Mouse (Mus musculus): ENCODE measurements around the gene Fzd5. TPM values are rescaled to one million over a fixed set of nuclear protein-coding genes. Genes with fewer than 3 reads are reported as not detected.
A peak's percentile ranks its signal among the peaks of the same experiment; 100 is the strongest.

Gene Fzd5
- polyA plus RNA-seq, 1 experiment from 2014 or later: 1.9 TPM

- ATAC-seq (ENCODE audit: low read depth): no peak
- peaks cover 12% of the 10 kb centered on the region for H3K27me3 ChIP-seq (ENCODE audit: control insufficient read depth, insufficient read depth, low read depth, low read length)
- H3K9me3 ChIP-seq (replicated peaks; ENCODE audit: control insufficient read depth, low read length): no peaks in the 10 kb centered on the region
- H3K4me2 ChIP-seq (ENCODE audit: low read depth, low read length): peak overlapping the region; percentile 90
- peak overlapping the region; percentile 66 for H3K27ac ChIP-seq (ENCODE audit: low read length)
- H3K4me1 ChIP-seq (ENCODE audit: control insufficient read depth, low read depth, low read length): peaks cover 56% of the 10 kb centered on the region
- H3K4me3 ChIP-seq (ENCODE audit: low read depth, low read length): peak overlapping the region; percentile 71
- peaks cover 12% of the 10 kb centered on the region for H3K36me3 ChIP-seq (ENCODE audit: control insufficient read depth, insufficient read depth)
- peak overlapping the region; percentile 72 for H3K9ac ChIP-seq (ENCODE audit: low read depth, low read length)
- under 1% methylated on average over 56 of the region's 56 CpGs for WGBS (ENCODE audit: insufficient replicate concordance)
Measured at GRCm38 (mm10) chr1:64736681-64737501, 660 bp downstream of the Fzd5 start.

GRCm38 (mm10) chr1:64735781-64736680 lies 1.5 kb downstream of the Fzd5 start:
- Histone ChIP-seq H3K36me3 (ENCODE audit: control insufficient read depth, insufficient read depth) (peaks cover 18% of the 10 kb centered on the region), H3K9me3 (replicated peaks; ENCODE audit: control insufficient read depth, low read length) (no peaks in the 10 kb centered on the region), H3K4me2 (ENCODE audit: low read depth, low read length) (peak overlapping the region; percentile 90), H3K4me1 (ENCODE audit: control insufficient read depth, low read depth, low read length) (peaks cover 64% of the 10 kb centered on the region), H3K27me3 (ENCODE audit: control insufficient read depth, insufficient read depth, low read depth, low read length) (peaks cover 12% of the 10 kb centered on the region), H3K27ac (ENCODE audit: low read length) (peak overlapping the region; percentile 66), H3K4me3 (ENCODE audit: low read depth, low read length) (peak overlapping the region; percentile 71), H3K9ac (ENCODE audit: low read depth, low read length) (peak overlapping the region; percentile 72)
- no peak for ATAC-seq (ENCODE audit: low read depth)
- 9% methylated on average over 70 of the region's 75 CpGs for WGBS (ENCODE audit: insufficient replicate concordance)

GRCm38 (mm10) chr1:64734771-64735750 lies 2.5 kb downstream of the Fzd5 start:
- Histone ChIP-seq H3K27ac (ENCODE audit: low read length) (no peak overlapping the region; the same call in 1 of the 2 replicates), H3K9ac (ENCODE audit: low read depth, low read length) (peak overlapping the region; percentile 66)
- whole genome bisulfite sequencing (ENCODE audit: insufficient replicate concordance): 43% methylated on average over 58 of the region's 58 CpGs

GRCm38 (mm10) chr1:64733453-64734245 lies 3.9 kb downstream of the Fzd5 start:
- peaks cover 55% of the 10 kb centered on the region for H3K4me1 ChIP-seq (ENCODE audit: control insufficient read depth, low read depth, low read length)
- WGBS (ENCODE audit: insufficient replicate concordance): 40% methylated on average over 11 of the region's 11 CpGs

More at GRCm38 (mm10) chr1:64734771-64735750, 2.5 kb downstream of the Fzd5 start:
- peaks cover 21% of the 10 kb centered on the region for H3K36me3 ChIP-seq (ENCODE audit: control insufficient read depth, insufficient read depth)
- peak overlapping the region; percentile 71 for H3K4me3 ChIP-seq (ENCODE audit: low read depth, low read length)
- no peaks in the 10 kb centered on the region for H3K9me3 ChIP-seq (replicated peaks; ENCODE audit: control insufficient read depth, low read length)
- H3K27me3 ChIP-seq (ENCODE audit: control insufficient read depth, insufficient read depth, low read depth, low read length): peaks cover 12% of the 10 kb centered on the region
- H3K4me2 ChIP-seq (ENCODE audit: low read depth, low read length): peak overlapping the region; percentile 90
- H3K4me1 ChIP-seq (ENCODE audit: control insufficient read depth, low read depth, low read length): peaks cover 64% of the 10 kb centered on the region
- ATAC-seq (ENCODE audit: low read depth): no peak

GRCm38 (mm10) chr1:64732637-64733200 lies 4.8 kb downstream of the Fzd5 start:
- H3K9me3 ChIP-seq (replicated peaks; ENCODE audit: control insufficient read depth, low read length): no peaks in the 10 kb centered on the region
- peaks cover 28% of the 10 kb centered on the region for H3K36me3 ChIP-seq (ENCODE audit: control insufficient read depth, insufficient read depth)
- 52% methylated on average over 7 of the region's 7 CpGs for WGBS (ENCODE audit: insufficient replicate concordance)
- H3K4me2 ChIP-seq (ENCODE audit: low read depth, low read length): peak overlapping the region; percentile 90
- ATAC-seq (ENCODE audit: low read depth): no peak
- peak overlapping the region; percentile 71 for H3K4me3 ChIP-seq (ENCODE audit: low read depth, low read length)
- H3K27me3 ChIP-seq (ENCODE audit: control insufficient read depth, insufficient read depth, low read depth, low read length): peaks cover 12% of the 10 kb centered on the region
- peak overlapping the region; percentile 86 for H3K27ac ChIP-seq (ENCODE audit: low read length)
- H3K4me1 ChIP-seq (ENCODE audit: control insufficient read depth, low read depth, low read length): peaks cover 54% of the 10 kb centered on the region
- peak overlapping the region; percentile 66 for H3K9ac ChIP-seq (ENCODE audit: low read depth, low read length)

More at GRCm38 (mm10) chr1:64733453-64734245, 3.9 kb downstream of the Fzd5 start:
- ATAC-seq (ENCODE audit: low read depth): peak; percentile 25
- H3K4me2 ChIP-seq (ENCODE audit: low read depth, low read length): peak overlapping the region; percentile 90
- H3K9me3 ChIP-seq (replicated peaks; ENCODE audit: control insufficient read depth, low read length): no peaks in the 10 kb centered on the region
- peak overlapping the region; percentile 66 for H3K9ac ChIP-seq (ENCODE audit: low read depth, low read length)
- H3K27ac ChIP-seq (ENCODE audit: low read length): peak overlapping the region; percentile 86
- H3K27me3 ChIP-seq (ENCODE audit: control insufficient read depth, insufficient read depth, low read depth, low read length): peaks cover 12% of the 10 kb centered on the region
- peak overlapping the region; percentile 71 for H3K4me3 ChIP-seq (ENCODE audit: low read depth, low read length)
- peaks cover 23% of the 10 kb centered on the region for H3K36me3 ChIP-seq (ENCODE audit: control insufficient read depth, insufficient read depth)

- peak overlapping the region; percentile 5; the same call in 1 of the 2 replicates for H3K27ac ChIP-seq (ENCODE audit: low read length)
Measured at GRCm38 (mm10) chr1:64732161-64732560, 5.4 kb downstream of the Fzd5 start.

GRCm38 (mm10) chr1:64731341-64732020 lies 6.1 kb downstream of the Fzd5 start:
- Histone ChIP-seq H3K27ac (ENCODE audit: low read length) (no peak overlapping the region; the same call in 1 of the 2 replicates), H3K4me1 (ENCODE audit: control insufficient read depth, low read depth, low read length) (peaks cover 52% of the 10 kb centered on the region), H3K4me3 (ENCODE audit: low read depth, low read length) (no peak overlapping the region), H3K9me3 (replicated peaks; ENCODE audit: control insufficient read depth, low read length) (no peaks in the 10 kb centered on the region), H3K4me2 (ENCODE audit: low read depth, low read length) (no peak overlapping the region), H3K9ac (ENCODE audit: low read depth, low read length) (no peak overlapping the region), H3K27me3 (ENCODE audit: control insufficient read depth, insufficient read depth, low read depth, low read length) (peaks cover 12% of the 10 kb centered on the region), H3K36me3 (ENCODE audit: control insufficient read depth, insufficient read depth) (peaks cover 28% of the 10 kb centered on the region)
- no peak for ATAC-seq (ENCODE audit: low read depth)
- 82% methylated on average over 16 of the region's 16 CpGs for WGBS (ENCODE audit: insufficient replicate concordance)

More at GRCm38 (mm10) chr1:64732161-64732560, 5.4 kb downstream of the Fzd5 start:
- ATAC-seq (ENCODE audit: low read depth): no peak
- H3K9ac ChIP-seq (ENCODE audit: low read depth, low read length): peak overlapping the region; percentile 0; the same call in 1 of the 2 replicates
- 0 out of 2 replicates have a peak overlapping the region, but pooled peaks have one; percentile 90 for H3K4me2 ChIP-seq (ENCODE audit: low read depth, low read length)
- H3K36me3 ChIP-seq (ENCODE audit: control insufficient read depth, insufficient read depth): peaks cover 28% of the 10 kb centered on the region
- peaks cover 12% of the 10 kb centered on the region for H3K27me3 ChIP-seq (ENCODE audit: control insufficient read depth, insufficient read depth, low read depth, low read length)
- no peak overlapping the region for H3K4me3 ChIP-seq (ENCODE audit: low read depth, low read length)
- H3K9me3 ChIP-seq (replicated peaks; ENCODE audit: control insufficient read depth, low read length): no peaks in the 10 kb centered on the region
- peaks cover 54% of the 10 kb centered on the region for H3K4me1 ChIP-seq (ENCODE audit: control insufficient read depth, low read depth, low read length)
- WGBS (ENCODE audit: insufficient replicate concordance): 55% methylated on average over 10 of the region's 10 CpGs
